Mouse (Mus musculus) ES-Bruce4 (cell line): ENCODE measurements around the gene Spaca4.

ENCODE experiments used
- CTCF ChIP-seq: IDR thresholded peaks from one replicate; pipeline ENCODE4 v1.8.1; 2011; ENCODE audit warnings: low read depth, low read length
- POLR2A ChIP-seq: IDR thresholded peaks from one replicate; pipeline ENCODE4 v1.8.1; 2011; ENCODE audit warnings: low read length; ENCODE audit not compliant: insufficient read depth

DNA sequence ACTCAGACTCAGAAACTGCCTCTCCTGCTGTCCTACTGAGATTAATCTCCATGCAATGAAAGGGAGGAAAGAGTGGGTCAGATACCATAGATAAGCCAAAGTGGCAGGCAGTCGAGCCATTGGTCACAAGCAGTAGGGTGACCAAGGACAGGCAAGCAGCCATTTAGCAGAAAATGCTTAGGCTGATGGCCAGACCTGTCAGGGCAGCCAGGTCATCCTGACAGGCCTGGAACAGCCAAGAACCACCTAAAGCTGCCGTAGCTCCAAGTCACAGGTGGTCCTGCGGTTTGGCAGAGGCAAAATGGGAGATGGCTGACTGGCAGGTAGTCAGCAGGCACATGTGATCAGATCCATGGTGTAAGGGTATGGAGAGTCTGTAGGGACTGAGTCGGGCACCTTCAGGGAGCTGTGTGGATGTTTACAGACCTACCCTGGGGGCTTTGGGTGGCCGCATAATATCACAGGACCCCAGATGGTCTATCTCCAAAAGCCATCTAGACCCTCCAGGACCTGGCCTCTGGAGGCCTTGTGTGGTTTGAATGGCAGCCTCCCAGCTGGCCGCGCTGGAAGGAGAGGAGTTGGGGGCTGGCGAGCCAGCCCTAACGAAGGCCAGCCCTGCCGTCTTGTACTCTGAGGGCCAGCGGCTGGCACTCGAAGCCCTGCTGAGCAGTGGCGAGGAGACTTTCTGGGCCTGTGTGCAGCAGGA, 3.8 kb downstream of the Spaca4 start:
- TF ChIP-seq CTCF (no peak), POLR2A (no peak)
